Mouse (Mus musculus) heart, adult 2 months (tissue): ENCODE data around the gene Mettl23. TPM values are rescaled to one million over a fixed set of nuclear protein-coding genes. Genes with fewer than 3 reads are reported as not detected.

Experiments
- DNase-seq, 2 experiments: peaks; one replicate each; pipeline ENCODE4 v3.0.0; 2021
- H3K27ac ChIP-seq: fragments of 200-600 bp; 2 replicates; pipeline ENCODE4 v1.8.1; 2022
- H3K27me3 ChIP-seq: fragments of 200-500 bp; 2 replicates; pipeline ENCODE4 v1.6.1; 2012; ENCODE audit warnings: mild to moderate bottlenecking, low read length, inconsistent platforms, mixed read lengths; ENCODE audit not compliant: control insufficient read depth, insufficient read depth
- H3K36me3 ChIP-seq: fragments of 200-500 bp; 2 replicates; pipeline ENCODE4 v1.6.1; 2012; ENCODE audit warnings: low read length, inconsistent platforms; ENCODE audit not compliant: control insufficient read depth, insufficient read depth
- H3K4me1 ChIP-seq: fragments of 200-500 bp; 2 replicates; pipeline ENCODE4 v1.6.1; 2011; ENCODE audit warnings: low read length; ENCODE audit not compliant: control insufficient read depth, insufficient read depth
- H3K4me3 ChIP-seq: fragments of 200-600 bp; 2 replicates; pipeline ENCODE4 v1.8.1; 2022
- H3K79me2 ChIP-seq: fragments of 200-500 bp; replicated peaks from 2 replicates; pipeline ENCODE4 v1.6.1; 2012; ENCODE audit warnings: mild to moderate bottlenecking, inconsistent platforms, low read length, moderate library complexity, mixed read lengths; ENCODE audit not compliant: control insufficient read depth, insufficient read depth
- H3K9ac ChIP-seq: fragments of 200-500 bp; 2 replicates; pipeline ENCODE4 v1.6.1; 2012; ENCODE audit warnings: low read depth, mild to moderate bottlenecking, control low read depth, inconsistent platforms, low read length, mixed read lengths
- CTCF ChIP-seq: fragments of 200-600 bp; IDR thresholded peaks from 2 replicates; pipeline ENCODE4 v1.8.1; 2022; ENCODE audit warnings: antibody characterized with exemption, mild to moderate bottlenecking, moderate library complexity
- EP300 ChIP-seq: fragments of 200-500 bp; IDR thresholded peaks from 2 replicates; pipeline ENCODE4 v1.6.1; 2011; ENCODE audit warnings: low read depth, low read length, control low read depth; ENCODE audit not compliant: insufficient read depth
- POLR2A ChIP-seq: fragments of 200-500 bp; IDR thresholded peaks from 2 replicates; pipeline ENCODE4 v1.6.1; 2011; ENCODE audit warnings: mild to moderate bottlenecking, low read depth, low read length, control low read depth; ENCODE audit not compliant: insufficient read depth
- WGBS: fragments of 180-500 bp; shearing (Covaris S2); methylation state at CpG from one replicate; pipeline ENCODE4 v1.1.7; 2018; 5-methylcytosine and 5-hydroxymethylcytosine counted together
- intact Hi-C: fragments of 180-260 bp; cut with DNase I; formaldehyde crosslinking; loops from one replicate; pipeline ENCODE4 v1.15.1; 2025
- polyA plus RNA-seq: library from polyadenylated mRNA; depleted of rRNA; stranded (reverse); fragments of >200 nt; gene quantifications from 2 replicates; pipeline ENCODE4 v1.2.3, GENCODE M21; 2012
- total RNA-seq, 2 experiments: library from RNA; stranded (reverse); gene quantifications; 2 replicates each; pipeline ENCODE4 v1.2.3; 2021

Mettl23 gene
- total and polyA plus RNA-seq, 3 experiments = 34.3 to 40.5 (median 38.3) TPM

DNA sequence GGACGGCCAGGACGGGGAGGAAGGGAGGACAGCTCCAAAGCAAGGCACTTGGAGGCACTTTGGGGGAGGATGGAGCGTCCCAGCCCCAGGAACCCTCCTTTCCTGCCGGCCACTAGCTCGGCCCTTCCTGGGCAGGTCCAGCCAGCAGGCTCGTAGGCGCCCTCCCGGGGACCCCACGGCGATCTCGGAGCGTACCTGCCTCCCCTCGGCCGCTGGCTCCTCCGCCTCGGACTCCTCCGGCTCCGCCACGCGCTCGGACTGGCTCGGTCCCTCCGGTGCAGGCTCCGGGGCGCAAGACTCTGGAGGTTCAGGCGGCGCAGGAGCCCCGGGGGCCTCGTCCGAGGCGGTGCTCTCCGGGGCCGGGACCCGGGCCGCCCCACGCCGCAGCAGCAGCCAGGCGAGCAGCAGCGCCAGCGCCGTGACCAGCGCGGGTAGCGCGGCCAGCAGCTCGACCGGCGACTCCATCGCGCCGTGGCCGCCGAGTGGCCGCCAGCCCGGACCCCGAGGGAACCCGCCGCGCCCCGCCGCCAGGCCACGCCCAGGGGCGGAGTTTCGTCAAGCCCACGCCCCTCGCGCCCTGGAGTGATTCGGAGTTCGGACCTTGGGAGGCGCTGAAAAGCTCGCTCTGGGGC lies 15.4 kb upstream of the Mettl23 start, which contains the start of gene Mxra7:
Gene Mxra7, minus strand, starts transcription at position 513 of the 632 bp plus-strand sequence.
- TF ChIP-seq CTCF (peak; percentile 37; the same call in 1 of the 2 replicates), EP300 (0 out of 2 replicates have a peak, but pooled peaks have one; percentile 17), POLR2A (peak; percentile 61; the same call in 1 of the 2 replicates)
- Histone ChIP-seq H3K9ac (peak within 1 kb of the TSS; percentile 93), H3K36me3 (no peaks in the 10 kb centered on the region), H3K4me1 (peaks cover 6% of the 10 kb centered on the region), H3K27ac (peak within 1 kb of the TSS; percentile 90), H3K4me3 (peak within 1 kb of the TSS; percentile 87), H3K79me2 (0 out of 2 replicates have a peak, but pooled peaks cover 2% of the 10 kb centered on the region), H3K27me3 (no peaks in the 10 kb centered on the region)
- peak; percentile 91 to 96 for DNase-seq
- intact Hi-C loops = loop anchor here (2.0 kb wide), 1 partner anchor 15 kb away; the partner anchor contains the start of genes Jmjd6 and Mettl23
- 2% methylated on average over 67 of the region's 71 CpGs for WGBS

DNA sequence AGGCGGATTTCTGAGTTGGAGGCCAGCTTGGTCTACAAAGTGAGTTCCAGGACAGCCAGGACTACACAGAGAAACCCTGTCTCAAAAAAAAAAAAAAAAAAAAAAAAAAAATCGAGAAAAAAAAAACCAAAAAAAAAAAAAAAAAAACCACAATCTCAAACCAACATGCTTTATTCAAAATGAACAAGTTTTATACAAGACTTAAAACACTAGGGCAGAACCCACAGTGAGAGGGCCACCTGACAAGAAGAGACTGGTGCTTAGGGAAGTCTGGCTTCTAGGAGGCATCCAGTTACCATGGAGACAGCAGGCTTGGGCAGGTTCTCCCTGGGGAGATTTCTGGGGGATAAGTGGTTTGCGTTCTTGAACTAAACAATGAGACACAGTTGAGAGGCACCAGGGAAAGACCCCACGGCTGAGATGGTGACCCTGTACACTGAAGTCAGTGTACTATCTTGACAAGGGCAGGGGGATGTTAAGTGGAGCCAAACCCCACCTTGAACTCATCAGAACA lies 10.8 kb upstream of the Mettl23 start:
- intact Hi-C loops = no loop called here
- WGBS = 55% methylated on average over 4 of the region's 4 CpGs
- H3K4me3 ChIP-seq = no peak overlapping the region
- H3K4me1 ChIP-seq = peaks cover 2% of the 10 kb centered on the region
- no peak for DNase-seq
- no peak overlapping the region for H3K27ac ChIP-seq
- no peak for TF ChIP-seq CTCF
- TF ChIP-seq EP300 = no peak
- TF ChIP-seq POLR2A = no peak
- H3K36me3 ChIP-seq = no peaks in the 10 kb centered on the region
- no peak overlapping the region for H3K9ac ChIP-seq
- H3K27me3 ChIP-seq = no peaks in the 10 kb centered on the region
- no peaks in the 10 kb centered on the region for H3K79me2 ChIP-seq

GRCm38 (mm10) chr11:116834954-116835353 lies 8.1 kb upstream of the Mettl23 start:
- Histone ChIP-seq H3K79me2 (no peaks in the 10 kb centered on the region; the same call in 1 of the 2 replicates), H3K27me3 (no peaks in the 10 kb centered on the region), H3K9ac (no peak overlapping the region), H3K4me3 (no peak overlapping the region), H3K27ac (no peak overlapping the region), H3K4me1 (no peaks in the 10 kb centered on the region), H3K36me3 (no peaks in the 10 kb centered on the region; the same call in 1 of the 2 replicates)
- intact Hi-C loops = no loop called here
- 85% methylated on average over 1 of the region's 1 CpGs for WGBS
- no peak for DNase-seq
- TF ChIP-seq POLR2A = no peak
- TF ChIP-seq EP300 = no peak
- TF ChIP-seq CTCF = no peak

DNA sequence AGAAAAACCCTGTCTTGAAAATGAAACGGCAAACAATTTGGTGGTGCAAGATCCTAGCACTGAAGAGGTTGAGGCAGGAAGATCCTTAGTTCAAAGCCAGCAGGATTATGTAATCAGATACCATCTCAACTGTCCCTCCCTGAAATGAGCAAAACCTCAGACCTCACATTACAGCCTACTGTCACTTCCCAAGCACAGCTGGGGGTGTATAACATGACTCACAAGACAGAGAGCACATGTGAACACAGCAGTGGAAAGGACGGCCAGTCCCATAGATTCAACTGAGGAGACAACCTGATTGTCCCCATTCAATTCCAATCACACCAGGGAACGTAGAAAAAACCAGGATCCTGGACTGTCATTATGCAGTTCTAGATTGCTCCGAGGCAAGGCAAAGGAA lies 6.8 kb upstream of the Mettl23 start:
- no peak for TF ChIP-seq EP300
- Histone ChIP-seq H3K79me2 (no peaks in the 10 kb centered on the region; the same call in 1 of the 2 replicates), H3K36me3 (peaks cover 7% of the 10 kb centered on the region), H3K9ac (no peak overlapping the region), H3K4me3 (no peak overlapping the region), H3K27me3 (no peaks in the 10 kb centered on the region), H3K27ac (no peak overlapping the region), H3K4me1 (peaks cover 5% of the 10 kb centered on the region)
- 88% methylated on average over 4 of the region's 4 CpGs for WGBS
- DNase-seq = no peak
- intact Hi-C loops = no loop called here

DNA sequence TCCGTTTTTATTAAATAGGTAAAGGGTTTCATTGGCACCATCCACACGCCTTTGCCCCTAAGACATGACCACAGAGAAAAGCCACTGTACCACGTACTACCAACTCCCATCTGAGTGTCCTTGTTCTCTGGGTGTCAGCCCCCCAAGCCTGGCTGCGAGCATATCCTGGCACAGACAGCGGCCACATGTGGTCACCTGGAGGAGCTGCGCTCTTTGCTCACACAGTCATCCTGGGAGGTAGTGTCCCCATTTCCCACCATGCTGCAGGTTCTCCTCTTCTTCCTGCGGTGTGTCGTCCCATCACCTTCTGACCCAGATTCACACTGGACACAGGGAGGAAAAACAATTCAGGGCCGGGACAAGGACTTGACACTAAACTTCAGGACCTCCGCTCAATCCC lies 5.6 kb upstream of the Mettl23 start:
- TF ChIP-seq CTCF (no peak), POLR2A (no peak), EP300 (no peak)
- 88% methylated on average over 10 of the region's 10 CpGs for WGBS
- Histone ChIP-seq H3K9ac (no peak overlapping the region), H3K27me3 (no peaks in the 10 kb centered on the region), H3K36me3 (peaks cover 12% of the 10 kb centered on the region), H3K79me2 (no peaks in the 10 kb centered on the region; the same call in 1 of the 2 replicates), H3K4me1 (peaks cover 5% of the 10 kb centered on the region), H3K27ac (no peak overlapping the region), H3K4me3 (no peak overlapping the region)
- intact Hi-C loops = no loop called here
- no peak for DNase-seq

GRCm38 (mm10) chr11:116838936-116839335 lies 4.1 kb upstream of the Mettl23 start:
- no peaks in the 10 kb centered on the region for H3K27me3 ChIP-seq
- peak overlapping the region; percentile 8; the same call in 1 of the 2 replicates for H3K27ac ChIP-seq
- peak in 1 of 2 experiments; percentile 44 for DNase-seq
- H3K79me2 ChIP-seq = no peaks in the 10 kb centered on the region; the same call in 1 of the 2 replicates
- no peak for TF ChIP-seq POLR2A
- peak; percentile 23 for TF ChIP-seq CTCF
- H3K36me3 ChIP-seq = peaks cover 12% of the 10 kb centered on the region
- intact Hi-C loops = no loop called here
- WGBS = 70% methylated on average over 14 of the region's 14 CpGs
- H3K4me1 ChIP-seq = peaks cover 5% of the 10 kb centered on the region
- H3K9ac ChIP-seq = no peak overlapping the region
- H3K4me3 ChIP-seq = no peak overlapping the region
